Mouse (Mus musculus) thymus, postnatal 4 days (tissue): Measurements from ENCODE around the gene Daam2.

ENCODE experiments used
- DNase-seq: peaks from one replicate; pipeline ENCODE4 v3.0.0; 2021

The Daam2 gene

GRCm38 (mm10) chr17:49530215-49530614 lies 33.9 kb downstream of the Daam2 start:
- DNase-seq, result peak; percentile 55

DNA sequence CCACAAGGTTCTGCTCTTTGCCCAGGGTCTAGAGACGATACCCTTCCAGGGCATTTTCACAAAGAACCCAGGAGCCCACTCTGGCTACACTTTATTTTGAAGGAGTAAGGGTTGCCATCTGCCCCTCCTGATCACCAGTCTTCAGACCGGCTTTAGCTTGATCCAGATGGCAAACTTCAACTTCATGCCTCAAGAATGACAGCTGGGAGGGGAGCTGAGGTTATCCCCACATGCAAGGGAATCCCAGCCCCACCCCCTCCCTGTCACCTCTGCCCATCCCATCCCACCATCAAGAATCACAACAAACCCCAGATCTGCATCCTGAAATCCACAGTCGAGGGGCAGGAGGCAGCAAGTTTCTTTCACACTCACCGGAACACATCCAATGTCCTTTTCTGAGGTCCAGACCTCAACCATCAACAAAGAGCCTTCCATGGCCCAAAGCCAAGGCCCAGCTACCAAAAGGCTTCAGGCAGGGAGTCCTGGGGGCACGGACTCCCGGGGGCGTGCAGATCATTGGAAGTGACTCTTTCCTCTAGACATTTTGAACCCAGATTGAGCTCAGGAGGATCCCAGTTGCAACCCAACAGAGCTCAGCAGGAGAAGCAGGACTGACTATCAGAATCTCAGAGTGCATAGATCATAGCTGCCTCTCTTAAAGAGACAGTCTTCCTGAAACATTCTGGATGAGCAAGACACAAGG lies 35.5 kb downstream of the Daam2 start:
- no peak for DNase-seq

- DNase-seq, result no peak
These were observed 36.1 kb downstream of the Daam2 start for GRCm38 (mm10) chr17:49528033-49528432.

- DNase-seq, result no peak
These were observed 37.6 kb downstream of the Daam2 start for GRCm38 (mm10) chr17:49526566-49526965.

DNA sequence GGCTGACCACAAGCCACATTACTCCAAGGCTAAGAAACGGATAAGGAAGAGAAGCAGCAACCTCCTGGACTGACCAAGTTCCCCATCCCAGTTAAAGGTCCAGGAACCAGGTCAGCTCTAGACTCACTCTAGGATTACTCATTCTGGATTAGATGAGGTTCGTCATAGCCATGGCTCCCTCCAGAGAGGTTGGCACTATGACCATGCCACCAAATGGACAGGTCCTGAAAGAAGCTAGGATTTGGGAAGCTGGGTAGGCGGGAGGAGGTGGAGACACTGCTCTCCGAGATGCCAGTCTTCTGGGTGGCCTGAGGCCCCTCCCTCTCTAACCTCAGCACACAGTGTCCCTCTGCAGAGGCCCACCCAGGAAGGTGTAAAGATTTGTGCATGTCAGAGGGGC lies 38.2 kb downstream of the Daam2 start:
- DNase-seq, result no peak

GRCm38 (mm10) chr17:49524584-49524983 lies 39.6 kb downstream of the Daam2 start:
- no peak for DNase-seq

DNA sequence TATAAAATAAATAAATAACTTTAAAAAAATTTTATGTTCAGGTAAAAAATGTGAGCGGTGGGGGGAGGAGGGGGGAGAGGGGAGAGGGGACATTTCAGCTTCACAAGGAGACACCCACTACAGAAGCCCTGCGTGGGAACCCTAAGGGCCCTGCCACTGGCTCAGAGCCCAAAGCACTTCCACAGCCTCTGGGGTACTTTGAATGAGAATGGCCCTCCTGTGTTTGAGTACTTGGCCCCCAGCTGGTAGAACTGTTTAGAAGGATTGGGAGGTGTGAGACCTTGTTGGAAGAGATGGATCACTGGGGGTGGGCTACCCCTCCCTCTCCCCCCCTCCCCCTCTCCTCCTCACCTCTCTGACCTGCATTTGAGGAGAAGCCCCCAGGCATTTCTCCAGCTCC lies 41.7 kb downstream of the Daam2 start:
- DNase-seq, result no peak

DNA sequence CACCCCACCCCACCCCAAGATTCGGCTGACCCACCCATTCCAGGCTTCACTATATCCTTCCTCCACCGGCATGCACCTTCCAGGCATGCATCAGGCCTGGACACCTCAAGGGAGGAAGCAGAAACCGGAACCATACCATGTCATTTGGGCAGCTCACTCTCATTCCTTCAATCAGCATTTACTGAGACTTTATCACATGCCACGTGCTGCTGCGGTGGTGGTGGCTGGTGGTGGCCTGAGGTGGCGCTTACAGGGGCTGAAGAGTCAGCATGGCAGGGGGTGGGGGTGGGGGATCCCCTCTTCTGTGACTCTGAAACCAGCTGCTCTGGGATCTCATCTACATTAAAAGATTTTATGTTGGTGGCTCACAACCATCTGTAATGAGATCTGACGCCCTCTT lies 42.1 kb downstream of the Daam2 start:
- no peak for DNase-seq

DNA sequence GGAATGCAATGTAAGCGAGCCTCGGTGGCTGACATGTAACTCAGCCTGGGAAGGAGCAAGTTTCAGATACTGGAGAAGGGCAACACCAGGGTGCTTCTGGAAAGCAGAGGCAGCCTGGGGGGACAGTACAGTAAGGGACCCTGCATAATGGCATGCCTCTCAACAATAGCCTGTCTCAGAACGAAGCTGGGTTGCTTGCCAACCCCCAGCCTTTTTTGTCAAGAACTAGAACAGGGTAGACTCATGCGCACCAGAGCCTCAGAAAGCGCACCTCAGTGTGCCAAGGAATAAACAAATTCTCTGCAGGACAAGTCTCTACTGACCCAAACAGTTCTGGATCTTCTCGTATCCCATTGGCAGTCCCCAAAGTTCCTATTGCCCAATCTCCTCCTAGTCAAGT lies 43.5 kb downstream of the Daam2 start:
- no peak for DNase-seq

DNA sequence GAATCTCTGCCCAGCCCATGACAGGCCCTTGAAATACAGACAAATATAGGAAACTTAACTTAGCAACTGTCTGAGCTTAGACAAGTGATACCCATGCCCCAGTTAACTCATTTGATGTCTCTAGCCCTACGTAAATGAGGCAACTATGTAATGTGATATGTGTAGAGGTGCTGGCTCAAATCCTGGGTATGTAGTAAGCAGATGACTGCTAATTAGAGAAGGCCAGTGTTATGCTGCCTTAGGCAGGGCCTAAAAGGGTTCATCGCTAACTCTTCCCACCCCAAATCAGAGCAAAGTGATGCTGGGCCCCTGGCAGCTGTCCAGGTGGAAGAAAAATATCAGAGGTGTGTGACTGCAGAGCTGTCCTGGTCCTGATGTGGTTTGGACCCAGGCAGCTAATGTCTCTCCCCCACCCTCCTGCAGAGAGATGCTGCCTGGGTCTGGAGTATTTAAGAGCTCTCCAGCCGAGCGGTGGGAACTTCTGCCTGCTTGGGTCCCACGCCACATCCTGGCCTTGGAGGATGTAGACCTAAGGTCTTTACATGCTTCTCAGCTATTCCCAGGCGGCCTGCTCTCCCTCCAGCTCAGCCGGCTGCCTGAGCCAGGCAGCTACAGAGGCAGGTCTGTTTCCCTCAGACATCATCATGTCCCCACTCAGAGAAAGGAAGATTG lies 44.4 kb downstream of the Daam2 start:
- DNase-seq, result no peak

GRCm38 (mm10) chr17:49517091-49517490 lies 47.1 kb downstream of the Daam2 start:
- DNase-seq, result no peak

DNA sequence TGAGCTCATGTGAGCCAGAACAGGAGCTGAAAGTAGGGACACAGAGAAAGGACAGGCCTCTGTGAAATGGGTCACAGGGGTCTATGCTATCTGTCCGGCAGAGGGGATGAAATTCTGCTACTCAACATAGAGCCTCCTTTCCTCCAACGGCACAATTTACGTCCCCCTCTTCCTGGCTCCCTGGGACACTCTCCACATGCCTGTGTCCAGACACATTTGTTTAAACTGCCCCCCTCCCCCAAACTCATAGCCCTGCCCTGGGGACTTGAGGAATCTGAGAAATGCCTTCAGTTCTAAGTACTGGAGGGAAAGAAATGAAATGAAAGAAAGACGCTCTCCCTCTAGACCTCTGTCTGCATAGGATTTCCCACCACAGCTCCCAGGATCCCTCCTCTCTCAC lies 48.5 kb downstream of the Daam2 start:
- DNase-seq, result no peak

DNA sequence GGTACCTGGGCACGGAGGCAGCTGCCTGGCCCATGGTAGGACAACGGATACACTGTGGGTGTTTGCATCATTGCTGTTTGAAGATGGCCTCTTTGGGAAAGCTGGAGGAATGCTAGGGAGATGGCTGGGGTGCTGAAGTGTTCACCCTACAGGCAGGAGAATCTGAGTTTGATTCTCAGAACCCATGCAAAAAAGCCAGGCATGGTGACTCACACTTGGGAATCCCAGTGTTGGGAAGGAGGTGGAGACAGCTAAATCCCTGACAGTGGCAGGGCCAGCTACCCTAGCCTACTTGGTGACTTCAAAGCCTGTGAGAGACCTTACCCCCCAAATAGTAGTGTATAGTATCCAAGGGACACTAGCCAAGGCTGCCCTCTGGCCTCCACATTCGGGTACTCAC lies 49.0 kb downstream of the Daam2 start:
- DNase-seq, result no peak

DNA sequence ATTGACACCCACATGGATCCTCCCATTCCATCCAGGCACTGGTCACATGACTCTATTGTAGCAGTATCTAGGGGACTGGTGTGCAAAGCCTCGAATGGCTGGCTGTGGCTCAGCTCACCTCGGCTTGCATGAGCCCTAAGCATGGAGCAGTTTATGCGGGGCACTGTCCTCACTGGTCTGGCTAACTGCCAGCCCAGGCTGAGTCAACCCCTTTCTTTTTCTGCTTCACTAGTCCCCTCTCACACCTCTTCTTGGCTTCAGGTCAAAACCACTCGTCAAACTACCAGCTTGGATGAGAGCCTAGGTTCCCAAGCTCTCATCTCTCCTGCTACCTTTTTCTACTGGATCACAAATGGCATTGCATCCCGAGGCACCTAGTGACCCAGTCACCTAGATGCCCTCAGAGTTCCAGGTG lies 51.5 kb downstream of the Daam2 start:
- DNase-seq, result no peak

- DNase-seq, result no peak
These were observed 54.7 kb downstream of the Daam2 start for GRCm38 (mm10) chr17:49509431-49509830.

GRCm38 (mm10) chr17:49503246-49503900 lies 60.8 kb downstream of the Daam2 start:
- DNase-seq, result no peak

DNA sequence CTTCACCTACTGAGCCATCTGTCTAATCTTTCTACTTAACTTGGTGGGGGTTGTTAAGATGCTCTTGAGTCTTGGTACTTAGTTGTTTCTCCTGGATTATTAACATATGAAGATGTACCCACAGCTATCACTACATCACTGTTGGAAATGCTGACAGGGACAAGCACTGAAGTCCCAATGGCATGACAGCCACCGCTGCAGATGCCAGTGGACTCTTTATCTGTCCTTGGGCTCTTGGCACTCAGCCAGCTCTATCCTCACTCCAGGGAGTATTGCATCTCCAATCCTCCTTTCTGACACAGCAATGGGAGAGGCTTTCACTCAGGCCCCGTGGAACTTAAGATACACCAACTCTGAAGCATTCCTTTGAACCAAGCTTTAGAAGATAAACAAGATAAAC lies 63.9 kb downstream of the Daam2 start:
- DNase-seq, result no peak

GRCm38 (mm10) chr17:49499635-49500034 lies 64.5 kb downstream of the Daam2 start:
- DNase-seq, result no peak

- DNase-seq, result no peak
These were observed 66.0 kb downstream of the Daam2 start for GRCm38 (mm10) chr17:49498169-49498568.

DNA sequence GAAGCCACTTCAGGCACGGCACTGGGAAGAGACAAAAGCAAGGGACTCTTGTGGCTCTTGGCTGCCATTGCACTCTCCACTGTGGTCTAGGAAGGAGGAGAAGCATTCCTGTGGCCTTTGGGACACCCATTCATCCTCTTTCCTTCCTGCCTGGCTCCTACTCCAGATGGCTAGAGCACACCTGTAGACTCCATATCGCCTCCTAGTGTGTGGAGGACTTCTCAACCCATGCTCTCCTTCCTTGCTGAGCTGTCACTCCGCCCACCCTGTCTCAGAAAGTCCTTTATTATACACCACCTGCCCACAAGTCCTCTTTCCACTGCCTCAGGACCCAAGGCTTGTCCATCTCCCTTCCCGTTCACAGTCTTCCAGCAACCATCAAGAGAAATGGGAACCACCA lies 70.9 kb downstream of the Daam2 start:
- DNase-seq, result no peak

DNA sequence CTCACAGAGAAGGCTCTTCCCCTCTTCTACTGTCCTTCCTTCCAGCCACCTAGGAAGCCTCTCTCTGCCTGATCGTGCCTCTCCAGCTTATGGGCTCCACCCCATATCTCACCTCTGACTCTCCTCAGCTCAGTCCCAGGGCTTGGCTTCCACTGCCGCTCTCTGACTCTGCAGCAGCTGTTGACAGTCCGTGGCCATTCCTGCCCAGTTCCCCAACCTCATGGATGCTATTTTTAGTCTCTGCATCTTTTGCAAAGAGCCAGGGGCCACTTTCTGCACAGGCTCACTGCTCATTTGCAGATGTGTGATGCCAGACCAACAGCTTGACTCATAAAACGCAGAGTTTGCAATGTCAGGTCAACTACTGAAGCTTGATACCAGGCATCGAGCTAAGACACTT lies 75.0 kb downstream of the Daam2 start:
- DNase-seq, result no peak

DNA sequence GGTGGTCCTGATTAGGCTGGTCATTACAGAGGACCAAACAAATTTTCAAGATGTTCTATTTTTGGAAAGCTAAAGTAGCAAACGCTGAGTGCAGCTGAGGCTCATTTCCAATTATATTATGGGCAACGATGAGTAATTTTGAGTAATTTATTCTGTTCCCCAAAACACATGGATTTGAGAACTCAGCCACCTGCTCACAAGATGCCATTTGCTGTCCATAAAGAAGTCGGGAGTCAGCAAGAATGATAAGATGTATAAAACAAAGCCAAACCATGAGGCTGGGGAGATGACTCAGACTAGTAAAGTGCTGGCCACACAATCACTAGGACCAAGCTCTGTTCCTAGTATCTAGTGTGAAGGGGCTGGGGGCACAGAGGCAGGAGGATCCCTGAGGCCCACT lies 79.7 kb downstream of the Daam2 start:
- no peak for DNase-seq

DNA sequence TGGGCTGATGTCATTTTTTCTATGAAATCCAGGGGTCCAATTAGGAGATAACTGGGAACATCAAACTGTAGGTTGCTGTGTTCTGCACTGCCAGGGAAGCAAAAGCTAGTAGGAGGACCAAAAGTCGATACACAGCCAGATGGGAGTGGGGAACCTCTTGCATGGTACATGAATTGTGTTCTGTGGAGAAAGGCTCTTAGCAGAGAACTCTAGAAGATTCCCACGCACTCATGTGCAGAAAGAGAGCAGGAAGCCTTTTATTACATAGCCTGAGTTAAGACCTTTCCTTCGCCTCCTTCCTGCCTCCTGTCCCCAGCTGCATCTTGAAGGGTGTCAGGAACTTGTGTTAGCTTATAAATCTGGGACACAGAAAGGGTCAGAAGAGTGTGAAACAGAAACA lies 82.3 kb downstream of the Daam2 start:
- no peak for DNase-seq

GRCm38 (mm10) chr17:49477370-49477769 lies 86.8 kb downstream of the Daam2 start:
- DNase-seq, result no peak
